Mouse (Mus musculus) layer of hippocampus, adult 2 months (tissue): Measurements from ENCODE around the gene Prg2. TPM values are rescaled to one million over a fixed set of nuclear protein-coding genes. Genes with fewer than 3 reads are reported as not detected.

Experiments
- DNase-seq, 2 experiments: peaks; one replicate each; pipeline ENCODE4 v3.0.0; 2022; ENCODE audit warnings: low spot score in 2 of 2
- H3K27ac ChIP-seq: fragments of 200-600 bp; 2 replicates; pipeline ENCODE4 v1.8.1; 2022
- H3K4me3 ChIP-seq: fragments of 200-600 bp; 2 replicates; pipeline ENCODE4 v1.8.1; 2022; ENCODE audit warnings: mild to moderate bottlenecking
- CTCF ChIP-seq: fragments of 200-600 bp; conservative IDR thresholded peaks from 2 replicates; pipeline ENCODE4 v1.8.1; 2022; ENCODE audit warnings: antibody characterized with exemption, mild to moderate bottlenecking, moderate library complexity
- total RNA-seq, 2 experiments: library from RNA; stranded (reverse); gene quantifications; 2 replicates each; pipeline ENCODE4 v1.2.3; 2021

The Prg2 gene
- total RNA-seq, 2 experiments from 2014 or later: not detected

DNA sequence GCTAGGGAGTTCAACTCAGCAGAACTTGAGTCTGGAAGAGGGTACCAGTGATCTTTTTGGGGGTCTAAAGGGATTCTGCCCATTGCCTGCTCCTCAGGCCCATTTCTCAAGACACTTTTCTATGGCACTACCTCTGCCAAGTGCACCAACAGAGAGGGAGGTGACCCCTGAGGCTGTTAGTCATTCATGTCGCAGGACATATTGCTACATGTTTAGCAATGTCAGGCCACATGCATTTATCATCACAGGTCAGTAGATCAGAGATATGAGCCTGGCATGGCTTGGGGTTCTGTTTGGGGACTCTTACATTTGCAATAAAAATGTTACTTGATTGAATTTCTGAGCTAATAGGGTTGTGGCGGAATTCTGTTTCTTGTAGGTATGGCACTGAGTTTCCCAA lies 4.7 kb upstream of the Prg2 start:
- Histone ChIP-seq H3K27ac (no peak overlapping the region), H3K4me3 (no peak overlapping the region)
- no peak for TF ChIP-seq CTCF
- DNase-seq: no peak

DNA sequence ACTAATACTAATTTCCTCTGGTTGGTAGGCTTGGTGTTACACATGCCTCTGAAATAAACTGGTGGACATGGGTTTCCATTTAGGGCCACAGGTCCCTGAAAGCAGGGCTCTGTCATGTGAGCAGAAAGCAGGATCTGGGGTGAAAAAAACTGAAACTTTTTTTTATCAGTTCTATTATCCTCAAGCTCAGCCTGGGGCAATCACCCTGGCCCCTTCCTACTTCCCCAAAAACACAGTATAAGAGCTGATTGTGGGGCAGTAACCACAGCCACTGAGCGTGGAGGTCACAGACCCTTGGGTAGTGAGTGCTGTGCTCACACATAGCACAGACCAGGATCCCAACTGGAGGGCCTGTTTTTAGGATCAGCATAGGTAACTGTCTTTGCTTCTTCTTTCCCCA lies 7.7 kb downstream of the Prg2 start, which contains the start of gene Prg3:
TSS of gene Prg3 (plus strand) at position 286 of the 400 bp plus-strand sequence.
- H3K4me3 ChIP-seq: no peak within 1 kb of the TSS
- TF ChIP-seq CTCF: no peak
- H3K27ac ChIP-seq: no peak within 1 kb of the TSS
- DNase-seq: no peak

DNA sequence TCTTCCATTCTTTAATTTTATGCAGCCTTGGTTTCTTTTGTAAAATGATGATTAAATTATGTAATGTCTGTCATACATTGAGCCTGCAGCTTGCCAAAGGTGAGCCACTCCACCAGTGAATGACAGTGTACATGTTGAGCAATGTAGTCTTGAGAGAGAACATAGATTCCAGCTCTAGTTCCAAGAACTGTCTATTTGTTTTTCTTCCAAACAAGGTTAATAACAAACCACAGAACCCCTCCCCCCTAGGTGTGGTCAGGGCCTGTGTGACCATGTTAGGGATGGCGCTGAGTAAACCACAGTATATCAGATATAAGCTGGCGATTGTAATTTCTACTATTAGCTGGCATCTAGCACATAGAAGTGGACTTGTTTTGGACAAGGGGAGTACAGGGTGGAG lies 16.1 kb downstream of the Prg2 start:
- TF ChIP-seq CTCF: no peak
- H3K27ac ChIP-seq: no peak overlapping the region
- DNase-seq: no peak
- no peak overlapping the region for H3K4me3 ChIP-seq

DNA sequence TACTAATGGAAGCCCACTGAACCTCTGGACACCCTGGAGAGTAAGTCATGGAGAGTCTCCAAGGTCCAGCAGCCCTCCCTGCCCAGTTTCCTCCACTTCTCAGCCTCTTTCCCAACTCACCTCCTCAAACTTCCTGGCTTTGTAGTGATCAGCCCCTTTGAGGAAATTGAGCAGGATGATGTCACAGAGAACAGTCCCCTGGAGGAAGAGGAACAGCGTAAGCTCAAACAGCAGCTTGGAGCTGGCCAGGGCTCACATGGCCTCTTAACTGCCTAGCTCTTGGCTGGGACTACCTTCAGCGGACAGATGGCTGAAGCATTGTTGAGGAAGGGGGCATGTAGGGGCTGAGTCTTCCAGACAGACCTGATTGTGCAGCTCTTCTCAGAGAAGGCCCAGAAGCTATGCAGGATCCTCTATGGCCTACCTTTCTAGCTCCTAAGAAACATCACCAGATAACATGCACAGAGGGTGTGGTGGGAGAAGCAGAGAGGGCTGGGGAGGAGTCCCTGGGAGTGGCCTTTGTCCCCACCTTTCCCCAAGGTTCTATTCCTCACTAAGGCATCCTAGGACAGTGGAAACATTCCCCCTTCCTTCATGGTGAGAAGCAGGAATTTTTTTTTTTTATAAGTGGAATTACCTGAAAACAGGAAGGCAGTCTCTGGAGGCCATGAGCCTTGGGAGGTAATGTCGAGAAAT lies 19.4 kb downstream of the Prg2 start:
- no peak for DNase-seq
- no peak for TF ChIP-seq CTCF
- H3K27ac ChIP-seq: no peak overlapping the region
- H3K4me3 ChIP-seq: no peak overlapping the region

DNA sequence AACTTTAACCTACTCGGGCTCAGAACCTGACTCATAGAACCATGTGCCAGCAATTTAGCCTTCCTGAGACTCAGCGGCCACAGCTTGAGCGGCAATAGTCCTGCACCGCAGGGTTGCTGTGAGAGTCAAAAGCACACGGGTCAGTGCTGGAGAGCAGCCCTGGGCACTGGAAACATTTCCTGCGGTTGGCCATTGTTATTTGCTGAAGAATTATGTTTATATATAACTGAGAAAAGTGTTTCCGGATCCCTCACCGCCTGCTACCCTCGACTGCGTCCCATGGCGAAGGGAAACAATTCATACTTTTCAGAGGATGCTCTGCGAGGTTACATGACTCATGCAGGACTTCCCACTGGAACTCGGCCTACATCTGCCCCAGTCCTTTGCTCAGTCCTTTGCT lies 21.2 kb downstream of the Prg2 start:
- DNase-seq: no peak
- TF ChIP-seq CTCF: no peak
- Histone ChIP-seq H3K27ac (no peak overlapping the region), H3K4me3 (no peak overlapping the region)

DNA sequence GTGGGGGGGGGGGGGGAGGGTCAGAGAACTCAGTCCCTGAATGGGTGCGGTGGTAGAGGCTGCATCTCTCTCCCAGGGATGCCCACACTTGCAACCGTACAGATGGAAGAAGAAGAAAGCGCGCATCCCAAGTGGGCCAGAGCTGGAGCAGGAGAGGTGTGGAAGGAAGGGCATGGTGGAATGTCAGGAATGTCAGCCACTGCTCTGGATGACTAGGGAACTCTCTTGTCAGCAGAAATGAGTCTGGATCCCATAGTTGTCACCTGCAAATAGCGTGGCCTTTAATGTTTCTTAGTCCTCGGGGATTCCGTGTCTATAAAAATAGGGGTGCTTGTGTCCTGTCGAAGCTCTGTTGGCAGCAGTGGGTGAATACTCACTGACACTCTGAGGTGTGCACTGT lies 22.3 kb downstream of the Prg2 start:
- H3K27ac ChIP-seq: no peak overlapping the region
- H3K4me3 ChIP-seq: no peak overlapping the region
- DNase-seq: no peak
- TF ChIP-seq CTCF: no peak

DNA sequence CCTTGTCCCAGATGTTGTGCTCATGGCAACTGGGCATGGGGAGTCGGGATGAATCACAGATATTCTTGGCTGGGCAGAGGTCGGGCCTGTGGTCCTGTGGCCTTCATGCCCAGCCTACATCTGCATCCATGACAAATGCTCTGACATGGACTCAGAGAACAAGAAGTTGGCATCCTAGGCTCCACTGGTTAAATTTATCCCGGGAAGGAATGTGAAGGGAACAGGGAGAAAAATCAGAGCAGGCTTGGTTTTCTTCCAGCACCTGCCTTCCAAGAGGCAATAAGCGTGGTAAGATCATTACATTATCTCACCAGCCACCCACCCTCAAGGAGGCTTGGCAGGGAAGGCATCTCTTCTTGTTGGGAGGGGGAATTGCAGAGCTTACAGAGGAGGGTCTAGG lies 24.1 kb downstream of the Prg2 start:
- Histone ChIP-seq H3K27ac (no peak overlapping the region), H3K4me3 (no peak overlapping the region)
- DNase-seq: peak in 1 of 2 experiments; percentile 51
- no peak for TF ChIP-seq CTCF

DNA sequence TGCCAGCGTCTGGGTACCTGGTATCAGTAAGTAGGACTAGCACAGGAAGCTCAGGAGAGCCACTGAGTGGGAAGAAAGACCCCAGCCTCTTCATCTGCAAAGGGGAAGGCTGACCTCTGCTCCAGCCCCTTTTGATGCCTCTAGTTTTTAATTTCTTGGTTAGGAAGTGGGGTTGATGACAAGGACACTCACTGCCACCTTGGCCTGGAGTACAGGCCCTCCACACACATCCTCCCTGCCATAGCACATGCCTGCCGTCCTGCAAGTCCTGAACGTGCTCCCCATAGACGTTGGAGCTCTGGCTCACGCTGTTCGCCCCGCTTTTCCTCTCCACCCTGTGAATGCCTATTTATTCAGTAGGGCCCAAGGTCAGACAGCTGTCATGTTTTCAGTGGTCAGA lies 26.3 kb downstream of the Prg2 start:
- TF ChIP-seq CTCF: no peak
- no peak for DNase-seq
- Histone ChIP-seq H3K4me3 (no peak overlapping the region), H3K27ac (no peak overlapping the region)

DNA sequence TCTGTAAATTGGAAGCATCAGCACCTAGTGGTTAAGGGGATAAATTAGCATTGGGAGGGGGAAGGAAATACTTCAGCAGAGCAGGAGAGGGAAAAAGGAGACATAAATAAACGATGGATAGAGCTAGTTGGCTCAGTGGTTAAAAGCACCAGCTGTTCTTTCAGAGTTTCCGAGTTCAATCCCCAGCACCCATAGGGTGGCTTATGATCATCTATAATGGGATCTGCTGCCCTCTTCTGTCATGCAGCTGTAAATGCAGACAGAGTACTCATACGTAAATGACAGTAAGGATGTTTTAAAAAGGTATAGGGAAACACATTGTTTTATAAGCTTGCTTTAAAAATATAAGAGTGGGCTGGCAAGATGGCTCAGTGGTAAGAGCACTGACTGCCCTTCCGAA lies 27.5 kb downstream of the Prg2 start:
- DNase-seq: no peak
- Histone ChIP-seq H3K27ac (no peak overlapping the region), H3K4me3 (no peak overlapping the region)
- peak; percentile 87 for TF ChIP-seq CTCF

DNA sequence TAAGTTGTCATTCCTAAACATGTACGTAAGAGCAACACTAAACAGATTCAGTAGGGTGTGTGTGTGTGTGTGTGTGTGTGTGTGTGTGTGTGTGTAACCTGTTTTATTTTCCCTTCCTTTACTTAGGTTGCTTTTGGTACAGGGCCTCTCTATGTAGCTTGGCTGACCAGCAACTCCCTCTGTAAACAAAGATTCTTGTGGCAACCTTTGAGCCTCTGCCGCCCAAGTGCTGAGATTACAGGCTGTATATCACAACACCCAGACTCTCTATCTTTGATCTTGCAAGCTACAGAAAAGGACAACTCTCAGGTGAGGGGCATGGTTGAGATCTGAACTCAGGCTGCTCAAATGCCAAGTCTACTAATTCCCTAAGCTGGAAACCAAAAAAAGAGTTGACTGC lies 29.0 kb downstream of the Prg2 start:
- TF ChIP-seq CTCF: no peak
- H3K27ac ChIP-seq: no peak overlapping the region
- DNase-seq: no peak

DNA sequence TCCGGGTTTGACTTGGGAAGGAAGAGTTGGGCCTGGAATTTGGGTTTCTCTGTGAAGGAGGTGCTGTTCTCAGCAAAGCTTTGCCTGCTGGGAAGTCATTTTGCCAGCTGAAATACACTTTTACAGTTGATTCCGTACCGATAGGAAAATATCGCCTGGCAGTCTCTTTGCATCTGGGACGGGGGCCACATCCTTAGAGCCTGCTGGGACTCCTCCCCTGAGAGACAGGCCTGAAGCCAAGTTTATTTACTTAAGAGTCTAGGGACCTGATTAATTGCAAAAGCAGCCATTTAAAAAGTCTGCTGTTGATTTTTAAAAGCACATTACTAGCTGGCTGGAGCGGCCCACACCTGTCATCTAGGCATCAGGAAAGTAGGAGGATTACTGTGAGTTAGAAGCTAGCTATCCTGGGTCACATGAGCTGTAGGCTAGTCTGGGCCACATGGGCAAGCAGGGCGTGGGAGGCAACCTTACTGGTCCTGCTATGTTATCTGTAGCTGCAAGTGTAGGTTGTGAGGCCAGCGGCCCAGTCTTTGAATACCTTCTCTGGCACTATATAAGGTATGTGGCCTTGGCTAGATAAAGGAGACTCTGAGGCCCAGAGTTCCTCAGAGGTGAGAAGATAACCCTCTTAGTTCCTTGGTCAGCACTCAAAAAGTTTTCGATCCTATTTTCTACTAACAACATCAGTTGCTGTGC lies 31.8 kb downstream of the Prg2 start:
- no peak for TF ChIP-seq CTCF
- Histone ChIP-seq H3K27ac (peak overlapping the region; percentile 58), H3K4me3 (no peak overlapping the region)
- no peak for DNase-seq

More for the DNA sequence above, 29.0 kb downstream of the Prg2 start:
- H3K4me3 ChIP-seq: no peak overlapping the region

DNA sequence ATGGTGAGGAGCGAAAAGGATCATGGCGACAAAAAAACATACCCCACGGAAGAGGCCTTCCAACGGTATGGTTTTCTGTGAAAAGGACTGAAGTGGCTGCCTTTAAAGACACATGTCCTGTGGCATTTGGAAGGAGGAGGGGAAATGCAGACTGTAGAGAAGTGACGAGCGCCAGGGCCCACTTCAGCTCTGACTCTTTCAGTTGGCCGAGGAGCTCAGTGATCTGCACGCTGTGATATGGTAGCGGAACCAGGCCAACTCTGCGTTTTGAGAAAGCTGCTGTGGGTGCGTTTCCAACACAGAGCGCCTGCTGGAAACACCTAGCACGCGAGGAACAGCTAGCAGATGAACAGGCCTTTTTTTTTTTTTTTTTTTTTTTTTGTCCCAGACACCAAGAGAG lies 32.4 kb downstream of the Prg2 start:
- no peak for TF ChIP-seq CTCF
- Histone ChIP-seq H3K27ac (no peak overlapping the region), H3K4me3 (no peak overlapping the region)
- no peak for DNase-seq

DNA sequence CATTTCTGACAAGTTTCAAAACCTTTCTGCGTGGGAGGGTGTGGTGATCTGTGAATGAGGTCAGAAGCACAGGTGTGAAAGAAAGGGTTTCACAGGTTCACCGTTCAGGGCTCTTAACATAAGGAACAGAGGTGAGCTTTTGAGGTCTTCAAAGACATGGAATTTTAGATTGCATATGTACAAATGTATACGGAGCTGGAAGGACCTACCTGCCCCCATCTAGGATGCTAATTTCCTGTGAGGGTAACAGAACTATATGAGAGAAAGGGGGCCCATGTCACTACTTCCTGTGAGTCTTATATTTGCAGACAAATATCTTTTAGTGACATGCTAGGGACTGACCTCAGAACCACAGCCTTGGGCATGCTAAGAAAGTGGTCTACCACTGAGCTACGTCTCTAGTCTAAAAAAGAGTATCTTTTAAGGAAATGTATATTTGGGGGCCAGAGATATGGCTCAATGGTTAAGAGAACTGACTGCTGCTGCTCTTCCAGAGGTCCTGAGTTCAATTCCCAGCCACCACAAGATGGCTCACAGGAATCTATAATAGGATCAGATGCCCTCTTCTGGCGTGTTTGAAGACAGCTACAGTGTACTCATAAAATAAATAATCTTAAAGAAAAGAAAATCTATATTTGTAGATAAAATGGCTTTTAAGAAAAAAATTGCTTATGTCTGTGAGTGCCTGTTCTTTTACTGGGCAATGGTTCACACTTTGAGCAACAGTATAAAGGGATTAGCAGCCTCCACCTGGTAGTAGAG lies 33.7 kb downstream of the Prg2 start:
- DNase-seq: no peak
- Histone ChIP-seq H3K27ac (peak overlapping the region; percentile 72), H3K4me3 (no peak overlapping the region)
- peak; percentile 59 for TF ChIP-seq CTCF
